Mouse (Mus musculus) midbrain, embryonic 12.5 days (tissue): ENCODE data around the gene Bach2. TPM values are rescaled to one million over a fixed set of nuclear protein-coding genes. Genes with fewer than 3 reads are reported as not detected.

Source experiments
- ATAC-seq: fragments of 200-750 bp; cut with Nextera tagmentation; 2 replicates; pipeline ENCODE4 v1.8.0; 2017; ENCODE audit warnings: low read depth, moderate TSS enrichment, moderate library complexity; ENCODE audit not compliant: low FRiP score
- H3K27ac ChIP-seq: fragments of 300-500 bp; sonication (generic); replicated peaks from 2 replicates; pipeline ENCODE4 v1.5.1; 2016; ENCODE audit warnings: mild to moderate bottlenecking
- H3K27me3 ChIP-seq: fragments of 300-500 bp; sonication (generic); 2 replicates; pipeline ENCODE4 v1.6.1; 2016; ENCODE audit warnings: mild to moderate bottlenecking
- H3K36me3 ChIP-seq: fragments of 300-500 bp; sonication (generic); 2 replicates; pipeline ENCODE4 v1.6.1; 2016
- H3K4me1 ChIP-seq: fragments of 300-500 bp; sonication (generic); 2 replicates; pipeline ENCODE4 v1.6.1; 2016
- H3K4me2 ChIP-seq: fragments of 300-500 bp; sonication (generic); replicated peaks from 2 replicates; pipeline ENCODE4 v1.6.1; 2016; ENCODE audit warnings: mild to moderate bottlenecking, moderate library complexity
- H3K4me3 ChIP-seq: fragments of 300-500 bp; sonication (generic); 2 replicates; pipeline ENCODE4 v1.5.1; 2016; ENCODE audit warnings: mild to moderate bottlenecking
- H3K9ac ChIP-seq: fragments of 300-500 bp; sonication (generic); replicated peaks from 2 replicates; pipeline ENCODE4 v1.6.1; 2016; ENCODE audit warnings: mild to moderate bottlenecking, moderate library complexity
- H3K9me3 ChIP-seq: fragments of 300-500 bp; sonication (generic); 2 replicates; pipeline ENCODE4 v1.6.1; 2016; ENCODE audit warnings: mild to moderate bottlenecking
- WGBS: fragments of 180-500 bp; shearing (Covaris S2); methylation state at CpG from one replicate; pipeline ENCODE4 v1.1.7; 2016; 5-methylcytosine and 5-hydroxymethylcytosine counted together
- polyA plus RNA-seq: library from polyadenylated mRNA; unstranded; fragments of >200 nt; fragmentation: Nextera tagmentation; extraction: Ambion mirVana; gene quantifications from 2 replicates; pipeline ENCODE4 v1.2.1, GENCODE M21; 2016

Bach2 gene
- polyA plus RNA-seq, 1 experiment from 2014 or later = 17.8 TPM

- Histone ChIP-seq H3K27me3 (peaks cover 4% of the 10 kb centered on the region; the same call in 1 of the 2 replicates), H3K4me1 (0 out of 2 replicates have a peak, but pooled peaks cover 4% of the 10 kb centered on the region), H3K9me3 (no peaks in the 10 kb centered on the region), H3K4me3 (no peak overlapping the region), H3K27ac (no peak overlapping the region), H3K4me2 (no peak overlapping the region), H3K36me3 (no peaks in the 10 kb centered on the region), H3K9ac (no peak overlapping the region)
- ATAC-seq = no peak
- WGBS = 87% methylated on average over 10 of the region's 10 CpGs
These were observed 9.3 kb upstream of the Bach2 start for GRCm38 (mm10) chr4:32229266-32229665.

DNA sequence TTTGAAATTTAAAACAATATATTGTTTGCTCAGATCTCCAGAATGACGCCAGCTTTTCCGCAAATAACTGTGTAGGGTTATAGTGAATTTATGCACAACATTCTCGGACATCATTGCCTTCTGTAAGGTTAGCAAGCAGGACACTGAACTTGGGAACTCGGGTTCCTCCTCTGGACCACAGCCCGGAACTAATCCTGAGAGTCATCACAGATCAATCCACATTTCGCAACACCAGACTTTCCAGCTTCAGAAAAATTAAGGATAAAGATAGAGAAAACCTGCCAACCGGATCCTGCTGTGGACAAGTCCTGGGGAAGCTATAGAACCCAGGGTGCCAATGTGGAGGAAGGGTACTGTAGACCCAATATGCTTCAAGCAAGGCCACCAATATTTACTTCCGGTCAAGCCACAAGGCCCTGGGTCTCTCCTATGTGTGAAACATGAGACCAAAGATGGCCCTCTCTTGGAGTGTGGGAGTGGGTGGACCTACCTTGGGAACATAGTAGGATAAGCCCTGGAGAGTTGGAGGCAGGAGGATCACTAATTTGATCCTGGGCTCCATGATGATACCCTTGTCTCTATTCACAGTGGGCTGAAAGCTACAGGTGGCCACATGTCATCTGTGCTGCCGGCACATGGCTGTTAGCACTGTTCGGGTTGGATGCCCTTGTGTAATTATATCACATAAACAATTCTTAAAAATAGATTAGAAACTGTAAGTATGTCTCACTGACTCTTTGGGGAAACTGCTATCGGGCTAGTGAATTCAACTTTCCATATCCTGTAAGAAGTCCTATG lies 7.1 kb upstream of the Bach2 start:
- Histone ChIP-seq H3K4me2 (no peak overlapping the region), H3K4me1 (0 out of 2 replicates have a peak, but pooled peaks cover 4% of the 10 kb centered on the region), H3K4me3 (no peak overlapping the region), H3K9me3 (no peaks in the 10 kb centered on the region), H3K27me3 (peaks cover 24% of the 10 kb centered on the region; the same call in 1 of the 2 replicates), H3K27ac (no peak overlapping the region), H3K9ac (no peak overlapping the region), H3K36me3 (no peaks in the 10 kb centered on the region)
- no peak for ATAC-seq
- WGBS = 90% methylated on average over 11 of the region's 11 CpGs

DNA sequence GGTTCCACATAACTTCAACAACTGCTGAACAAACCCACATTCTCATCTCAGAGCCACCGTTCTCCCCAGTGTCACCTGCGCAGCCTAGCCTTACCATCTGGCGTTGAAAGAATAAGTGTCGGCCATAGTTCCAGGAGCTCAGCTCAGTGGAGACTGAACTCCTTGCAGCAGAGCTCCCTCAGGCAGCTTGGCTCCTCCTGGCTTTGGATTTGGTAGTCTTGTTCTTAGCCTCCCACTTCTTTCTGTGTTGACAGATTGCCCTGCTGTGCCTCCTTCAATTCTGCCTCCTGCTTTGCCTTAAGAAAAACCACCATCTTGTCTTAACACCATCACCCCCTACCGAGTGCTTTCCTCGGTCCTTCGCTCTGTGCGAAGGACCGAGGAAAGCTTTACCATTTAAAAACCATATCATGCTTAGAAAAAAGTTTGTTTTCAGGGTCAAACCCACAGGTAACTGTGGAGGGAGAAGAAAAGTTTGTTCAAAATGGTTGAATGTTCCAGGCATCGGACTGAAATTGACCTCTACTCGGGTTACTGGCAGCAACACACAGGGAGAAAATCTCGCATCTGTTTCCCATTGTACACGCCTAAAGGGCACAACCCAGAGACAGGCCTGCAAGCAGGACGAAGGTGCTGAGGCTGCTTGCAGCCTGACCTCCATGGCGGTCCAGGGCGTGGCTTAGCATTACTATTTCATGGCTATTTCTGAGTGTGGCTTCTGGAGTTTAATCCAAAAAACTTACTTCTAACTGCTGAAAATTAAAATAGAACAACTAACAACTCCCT lies 2.5 kb upstream of the Bach2 start:
- 56% methylated on average over 16 of the region's 16 CpGs for WGBS
- H3K9me3 ChIP-seq = no peaks in the 10 kb centered on the region
- H3K9ac ChIP-seq = no peak overlapping the region
- H3K27ac ChIP-seq = no peak overlapping the region
- no peak overlapping the region for H3K4me2 ChIP-seq
- H3K4me3 ChIP-seq = no peak overlapping the region
- H3K27me3 ChIP-seq = peaks cover 30% of the 10 kb centered on the region; the same call in 1 of the 2 replicates
- no peaks in the 10 kb centered on the region for H3K36me3 ChIP-seq
- ATAC-seq = no peak
- peaks cover 21% of the 10 kb centered on the region for H3K4me1 ChIP-seq

DNA sequence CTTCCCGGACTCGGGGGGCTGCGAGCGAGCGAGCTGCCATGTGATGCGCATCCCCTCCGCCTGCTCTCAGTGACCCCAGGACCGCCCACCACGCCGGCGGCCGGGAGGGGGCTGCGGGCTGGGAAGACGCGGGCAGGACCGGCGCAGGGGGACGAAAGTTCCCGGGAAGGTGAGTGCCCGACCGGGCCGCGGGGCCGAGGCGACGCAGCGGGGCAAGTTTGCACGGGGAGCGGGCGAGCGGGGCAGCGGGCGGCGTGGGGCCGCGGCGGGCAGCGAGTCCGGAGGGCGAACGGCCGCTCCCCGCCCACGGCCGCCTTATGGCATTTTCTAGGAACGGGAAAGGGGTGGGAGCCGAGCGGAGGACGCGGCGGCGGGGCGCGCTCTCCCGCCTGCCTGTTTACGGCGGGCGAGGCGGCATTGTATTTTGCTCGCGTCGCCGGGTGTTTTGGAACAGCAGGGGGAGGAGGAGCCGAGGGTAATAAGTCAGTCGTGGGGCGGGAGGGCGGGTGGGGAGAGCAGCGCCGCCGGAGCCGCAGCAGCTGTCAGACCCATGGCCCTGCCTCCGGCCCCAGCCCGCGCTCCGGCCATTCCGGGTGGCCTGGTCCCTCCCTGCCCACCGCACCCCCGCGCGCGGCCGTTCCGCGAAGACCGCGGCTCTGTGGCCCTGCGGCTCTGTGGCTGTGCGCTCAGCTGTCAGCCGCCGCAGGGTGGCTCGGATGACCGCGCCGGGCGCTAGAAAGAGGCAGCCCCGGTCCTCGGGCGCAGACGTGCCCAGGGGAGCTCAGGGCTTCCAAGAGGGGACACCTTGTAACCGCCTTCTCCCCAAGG lies 531 bp downstream of the Bach2 start:
- Histone ChIP-seq H3K27me3 (peaks cover 28% of the 10 kb centered on the region; the same call in 1 of the 2 replicates), H3K4me3 (peak overlapping the region; percentile 98), H3K4me1 (peaks cover 48% of the 10 kb centered on the region), H3K4me2 (peak overlapping the region; percentile 86), H3K9ac (peak overlapping the region; percentile 96), H3K9me3 (no peaks in the 10 kb centered on the region), H3K36me3 (no peaks in the 10 kb centered on the region), H3K27ac (peak overlapping the region; percentile 97)
- peak; percentile 66 for ATAC-seq
- WGBS = under 1% methylated on average over 75 of the region's 100 CpGs

DNA sequence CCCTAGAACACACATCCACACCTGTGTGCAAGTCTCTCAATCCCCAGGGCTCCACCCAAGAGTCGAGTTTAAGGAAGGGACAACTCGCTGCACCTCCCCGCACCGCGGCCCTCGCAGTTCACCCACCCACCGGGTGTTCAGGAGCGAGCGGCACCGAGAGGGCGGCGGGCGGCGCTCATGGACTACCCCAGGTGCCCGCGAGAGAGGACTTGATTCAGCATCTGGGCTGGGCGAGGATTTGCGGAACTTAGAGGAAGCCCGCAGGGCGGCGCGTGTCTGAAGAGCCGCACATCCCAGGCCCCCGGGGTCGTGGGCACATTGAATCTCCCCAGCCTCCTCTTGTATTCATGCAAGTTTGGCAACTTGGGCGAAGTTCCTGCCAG lies 1.1 kb downstream of the Bach2 start:
- peaks cover 25% of the 10 kb centered on the region; the same call in 1 of the 2 replicates for H3K27me3 ChIP-seq
- WGBS = under 1% methylated on average over 26 of the region's 26 CpGs
- H3K4me2 ChIP-seq = peak overlapping the region; percentile 86
- peaks cover 54% of the 10 kb centered on the region for H3K4me1 ChIP-seq
- H3K9me3 ChIP-seq = no peaks in the 10 kb centered on the region
- ATAC-seq = peak; percentile 45
- peak overlapping the region; percentile 98 for H3K4me3 ChIP-seq
- peak overlapping the region; percentile 97 for H3K27ac ChIP-seq
- H3K36me3 ChIP-seq = no peaks in the 10 kb centered on the region
- H3K9ac ChIP-seq = peak overlapping the region; percentile 96

DNA sequence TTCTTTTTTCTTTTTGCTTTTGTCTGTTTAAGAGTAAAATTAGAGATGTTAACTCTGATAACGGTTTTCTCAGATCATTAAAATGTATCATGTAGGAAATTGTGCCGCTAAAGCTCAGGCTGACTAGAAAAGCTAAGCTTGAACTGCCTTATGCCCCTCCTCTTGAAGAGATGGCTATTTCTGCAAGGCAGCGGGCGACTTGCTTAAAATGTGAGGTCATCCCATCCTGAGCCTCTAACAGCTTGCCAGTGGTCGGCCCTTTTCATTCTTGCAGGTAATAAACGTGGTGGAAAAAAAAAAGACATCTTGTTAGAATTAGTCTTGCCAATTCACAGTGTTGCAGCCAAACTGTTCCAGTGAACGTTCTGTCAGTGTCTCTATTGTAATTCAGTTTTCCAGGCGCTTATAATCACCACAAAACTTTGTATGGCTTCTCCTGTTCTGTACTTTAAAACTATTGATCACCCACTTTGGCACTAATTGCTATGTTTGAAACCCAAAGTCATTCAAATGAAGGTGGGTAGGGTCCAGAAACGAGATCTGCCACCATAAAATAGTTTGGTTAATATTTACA lies 1.9 kb downstream of the Bach2 start:
- Histone ChIP-seq H3K4me2 (peak overlapping the region; percentile 86), H3K9ac (peak overlapping the region; percentile 96; the same call in 1 of the 2 replicates), H3K36me3 (no peaks in the 10 kb centered on the region), H3K27me3 (peaks cover 19% of the 10 kb centered on the region; the same call in 1 of the 2 replicates), H3K4me3 (peak overlapping the region; percentile 98), H3K9me3 (no peaks in the 10 kb centered on the region), H3K27ac (peak overlapping the region; percentile 97; the same call in 1 of the 2 replicates), H3K4me1 (peaks cover 54% of the 10 kb centered on the region)
- WGBS = 14% methylated on average over 9 of the region's 9 CpGs
- no peak for ATAC-seq

DNA sequence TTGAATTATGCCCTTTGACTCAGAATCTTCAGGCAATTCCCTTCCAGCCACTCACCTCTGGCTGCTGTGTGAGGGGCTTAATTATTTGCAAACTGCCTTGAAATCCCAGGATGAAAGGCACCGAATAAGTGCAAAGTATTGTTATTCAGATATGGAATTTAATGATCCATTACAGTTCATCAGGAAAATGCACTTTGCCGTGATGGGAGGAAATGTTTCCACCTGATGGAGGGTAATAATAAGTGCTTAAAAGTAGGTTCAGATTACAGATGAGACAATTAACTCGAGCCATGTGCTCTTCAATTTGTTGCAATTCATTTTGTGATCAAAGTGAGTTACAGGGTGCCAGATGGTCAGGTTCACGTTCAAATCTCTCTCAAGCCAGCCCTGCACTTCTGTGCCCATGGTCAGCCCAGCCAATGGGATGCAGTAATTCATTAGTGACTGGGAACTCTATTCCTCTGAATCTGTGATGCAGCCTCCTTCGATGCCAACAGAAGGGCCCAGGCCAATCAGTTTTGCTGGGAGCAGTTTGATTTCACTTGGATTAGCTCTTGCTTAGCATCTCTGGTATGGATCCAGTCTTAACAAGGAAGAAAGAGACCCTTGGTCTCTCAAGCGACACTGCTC lies 2.9 kb downstream of the Bach2 start:
- ATAC-seq = no peak
- Histone ChIP-seq H3K27me3 (peaks cover 10% of the 10 kb centered on the region; the same call in 1 of the 2 replicates), H3K9me3 (no peaks in the 10 kb centered on the region), H3K36me3 (no peaks in the 10 kb centered on the region), H3K4me1 (peaks cover 56% of the 10 kb centered on the region), H3K27ac (peak overlapping the region; percentile 31), H3K4me3 (peak overlapping the region; percentile 98), H3K9ac (peak overlapping the region; percentile 35), H3K4me2 (peak overlapping the region; percentile 86)
- 22% methylated on average over 6 of the region's 6 CpGs for whole genome bisulfite sequencing

- Histone ChIP-seq H3K36me3 (no peaks in the 10 kb centered on the region), H3K9me3 (no peaks in the 10 kb centered on the region), H3K27me3 (peaks cover 10% of the 10 kb centered on the region; the same call in 1 of the 2 replicates), H3K9ac (peak overlapping the region; percentile 35), H3K4me3 (peak overlapping the region; percentile 9; the same call in 1 of the 2 replicates), H3K4me1 (peaks cover 62% of the 10 kb centered on the region), H3K4me2 (peak overlapping the region; percentile 86), H3K27ac (peak overlapping the region; percentile 31)
- WGBS = 34% methylated on average over 6 of the region's 6 CpGs
- ATAC-seq = no peak
These were observed 3.6 kb downstream of the Bach2 start for GRCm38 (mm10) chr4:32242122-32242615.

GRCm38 (mm10) chr4:32243458-32243857 lies 4.9 kb downstream of the Bach2 start:
- H3K9me3 ChIP-seq = no peaks in the 10 kb centered on the region
- H3K4me1 ChIP-seq = peaks cover 64% of the 10 kb centered on the region
- H3K36me3 ChIP-seq = no peaks in the 10 kb centered on the region
- WGBS = 52% methylated on average over 10 of the region's 10 CpGs
- no peak overlapping the region for H3K4me3 ChIP-seq
- H3K27me3 ChIP-seq = 0 out of 2 replicates have a peak, but pooled peaks cover 4% of the 10 kb centered on the region
- no peak overlapping the region for H3K27ac ChIP-seq
- no peak overlapping the region for H3K9ac ChIP-seq
- no peak overlapping the region for H3K4me2 ChIP-seq
- ATAC-seq = no peak

DNA sequence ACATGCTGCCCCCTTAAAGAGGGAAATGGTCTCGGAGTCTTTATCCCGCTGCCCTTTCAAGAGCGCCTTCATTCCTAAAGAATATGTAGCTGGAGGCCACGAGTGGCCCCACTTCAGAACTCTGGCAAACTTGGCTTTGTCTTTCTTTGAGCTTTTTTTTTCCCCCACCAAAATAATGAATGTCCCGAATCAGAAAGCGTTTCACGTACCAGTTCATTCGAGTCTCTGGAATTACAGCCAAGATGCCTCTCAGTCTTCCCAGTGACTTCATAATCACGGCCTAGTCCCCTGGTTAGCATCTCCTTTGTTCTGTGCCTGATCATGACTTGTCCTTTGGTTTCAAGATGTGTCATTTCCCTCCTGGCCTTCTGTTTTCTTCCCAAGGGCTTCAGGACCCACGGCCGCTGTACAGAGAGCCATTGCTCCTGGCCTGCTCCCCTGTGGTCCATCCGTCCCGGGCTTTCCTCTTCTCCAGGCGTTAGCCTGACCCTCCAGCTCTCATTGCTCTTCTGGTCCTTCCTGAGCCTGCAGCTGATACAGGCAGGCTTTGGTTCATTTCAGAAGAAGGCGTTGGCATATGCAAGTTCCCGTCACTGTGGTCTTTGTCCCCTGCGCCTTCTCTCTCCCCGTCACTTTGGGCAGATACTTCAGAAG lies 5.6 kb downstream of the Bach2 start:
- 0 out of 2 replicates have a peak, but pooled peaks cover 8% of the 10 kb centered on the region for H3K27me3 ChIP-seq
- H3K36me3 ChIP-seq = no peaks in the 10 kb centered on the region
- no peak for ATAC-seq
- H3K9ac ChIP-seq = 0 out of 2 replicates have a peak overlapping the region, but pooled peaks have one; percentile 3
- no peaks in the 10 kb centered on the region for H3K9me3 ChIP-seq
- H3K4me2 ChIP-seq = no peak overlapping the region
- no peak overlapping the region for H3K4me3 ChIP-seq
- WGBS = 52% methylated on average over 18 of the region's 18 CpGs
- H3K4me1 ChIP-seq = peaks cover 71% of the 10 kb centered on the region
- H3K27ac ChIP-seq = peak overlapping the region; percentile 54
